Mouse (Mus musculus) heart, adult 9 months (tissue): Measurements from ENCODE around the gene Add3.
"Not testable (repeated sequence)": the region's sequence is repeated elsewhere in the genome, so short reads cannot be mapped to it uniquely, and the experiment has no call there.

ENCODE experiments used
- DNase-seq, 2 experiments: peaks; one replicate each; pipeline ENCODE4 v3.0.0; 2022; ENCODE audit warnings: low spot score in 2 of 2

The Add3 gene

GRCm38 (mm10) chr19:53193964-53194582, 53.8 kb downstream of the Add3 start:
- DNase-seq, result peak in 1 of 2 experiments; percentile 66

GRCm38 (mm10) chr19:53194751-53195520, 54.7 kb downstream of the Add3 start:
- no peak for DNase-seq

- DNase-seq, result no peak
These were observed 56.7 kb downstream of the Add3 start for GRCm38 (mm10) chr19:53196961-53197360.

- no peak for DNase-seq
These were observed 57.5 kb downstream of the Add3 start for GRCm38 (mm10) chr19:53197766-53198165.

- DNase-seq, result no peak
These were observed 58.7 kb downstream of the Add3 start for GRCm38 (mm10) chr19:53198706-53199572.

- DNase-seq, result no peak
These were observed 59.5 kb downstream of the Add3 start for GRCm38 (mm10) chr19:53199711-53200110.

- DNase-seq, result no peak
These were observed 61.9 kb downstream of the Add3 start for GRCm38 (mm10) chr19:53202116-53202515.

GRCm38 (mm10) chr19:53206986-53207385, 66.7 kb downstream of the Add3 start:
- DNase-seq, result no peak

- DNase-seq, result no peak
These were observed 68.6 kb downstream of the Add3 start for GRCm38 (mm10) chr19:53208830-53209229.

- DNase-seq, result no peak
These were observed 70.0 kb downstream of the Add3 start for GRCm38 (mm10) chr19:53210251-53210650.

GRCm38 (mm10) chr19:53215352-53215751, 75.1 kb downstream of the Add3 start:
- DNase-seq, result no peak

GRCm38 (mm10) chr19:53216761-53217538, 76.7 kb downstream of the Add3 start:
- DNase-seq, result no peak

GRCm38 (mm10) chr19:53217837-53218236, 77.6 kb downstream of the Add3 start:
- DNase-seq, result peak; percentile 42 to 54

GRCm38 (mm10) chr19:53219305-53219704, 79.1 kb downstream of the Add3 start:
- no peak for DNase-seq

- no peak for DNase-seq
These were observed 80.9 kb downstream of the Add3 start for GRCm38 (mm10) chr19:53221186-53221585.

- DNase-seq, result not testable (repeated sequence)
These were observed 85.2 kb downstream of the Add3 start for GRCm38 (mm10) chr19:53225249-53226070.

- no peak for DNase-seq
These were observed 86.4 kb downstream of the Add3 start for GRCm38 (mm10) chr19:53226651-53227050.

- DNase-seq, result peak in 1 of 2 experiments; percentile 20
These were observed 88.0 kb downstream of the Add3 start for GRCm38 (mm10) chr19:53228064-53228794.

GRCm38 (mm10) chr19:53230942-53231815, 90.9 kb downstream of the Add3 start:
- no peak for DNase-seq
